Mouse (Mus musculus) olfactory bulb, adult 2 months (tissue): ENCODE measurements around the gene Grin2d.

Source experiments
- CTCF ChIP-seq: fragments of 200-500 bp; IDR thresholded peaks from 2 replicates; pipeline ENCODE4 v1.5.1; 2012; ENCODE audit warnings: low read depth, mild to moderate bottlenecking, low read length, moderate library complexity; ENCODE audit not compliant: insufficient read depth
- POLR2A ChIP-seq: fragments of 200-500 bp; IDR thresholded peaks from 2 replicates; pipeline ENCODE4 v1.6.1; 2012; ENCODE audit warnings: mild to moderate bottlenecking, low read depth, low read length, moderate library complexity; ENCODE audit not compliant: insufficient read depth

GRCm38 (mm10) chr7:45922928-45923761 lies 45.0 kb upstream of the Grin2d start:
- no peak for TF ChIP-seq CTCF
- no peak; the same call in 1 of the 2 replicates for TF ChIP-seq POLR2A
